Mouse (Mus musculus): ENCODE measurements at regions not wholly inside any gene's neighbourhood (a gene's known extent, or its start where the extent isn't known, plus 50 kb on each side); places are given as distances from the start of the nearest gene placed in this dataset.

GRCm38 (mm10) chr8:10931266-10931665, 77.0 kb downstream of the Irs2 start:
- no peak for DNase-seq (ENCODE audit: low spot score in 2 of 2)

GRCm38 (mm10) chr8:10928836-10929235, 79.4 kb downstream of the Irs2 start:
- DNase-seq (ENCODE audit: low spot score in 2 of 2), result no peak

- DNase-seq (ENCODE audit: low spot score in 2 of 2), result no peak
Measured at GRCm38 (mm10) chr8:10928342-10928794, 79.9 kb downstream of the Irs2 start.

- no peak for DNase-seq (ENCODE audit: low spot score in 2 of 2)
Measured at GRCm38 (mm10) chr8:10927187-10927586, 81.1 kb downstream of the Irs2 start.

GRCm38 (mm10) chr8:10926518-10926915, 81.7 kb downstream of the Irs2 start:
- no peak for DNase-seq (ENCODE audit: low spot score in 2 of 2)

- DNase-seq (ENCODE audit: low spot score in 2 of 2), result no peak
Measured at GRCm38 (mm10) chr8:10925582-10926517, 82.4 kb downstream of the Irs2 start.

- peak; percentile 29 to 35 for DNase-seq (ENCODE audit: low spot score in 2 of 2)
Measured at GRCm38 (mm10) chr8:10924526-10925199, 83.6 kb downstream of the Irs2 start.

GRCm38 (mm10) chr8:10924001-10924490, 84.2 kb downstream of the Irs2 start:
- no peak for DNase-seq (ENCODE audit: low spot score in 2 of 2)

- no peak for DNase-seq (ENCODE audit: low spot score in 2 of 2)
Measured at GRCm38 (mm10) chr8:10923071-10924000, 84.9 kb downstream of the Irs2 start.

- DNase-seq (ENCODE audit: low spot score in 2 of 2), result no peak
Measured at GRCm38 (mm10) chr8:10922209-10923030, 85.8 kb downstream of the Irs2 start.

- DNase-seq (ENCODE audit: low spot score in 2 of 2), result no peak
Measured at GRCm38 (mm10) chr8:10921439-10922191, 86.6 kb downstream of the Irs2 start.

GRCm38 (mm10) chr8:10919620-10920019, 88.6 kb downstream of the Irs2 start:
- no peak for DNase-seq (ENCODE audit: low spot score in 2 of 2)

- no peak for DNase-seq (ENCODE audit: low spot score in 2 of 2)
Measured at GRCm38 (mm10) chr8:10918403-10919035, 89.7 kb downstream of the Irs2 start.

GRCm38 (mm10) chr8:10914616-10915015, 93.6 kb downstream of the Irs2 start:
- DNase-seq (ENCODE audit: low spot score in 2 of 2), result no peak

GRCm38 (mm10) chr8:10912436-10912835, 95.8 kb downstream of the Irs2 start:
- DNase-seq (ENCODE audit: low spot score in 2 of 2), result no peak

GRCm38 (mm10) chr8:10911371-10911770, 96.9 kb downstream of the Irs2 start:
- DNase-seq (ENCODE audit: low spot score in 2 of 2), result no peak

GRCm38 (mm10) chr8:10910954-10911353, 97.3 kb downstream of the Irs2 start:
- DNase-seq (ENCODE audit: low spot score in 2 of 2), result no peak

- no peak for DNase-seq (ENCODE audit: low spot score in 2 of 2)
Measured at GRCm38 (mm10) chr8:10910244-10910872, 97.9 kb downstream of the Irs2 start.

- DNase-seq (ENCODE audit: low spot score in 2 of 2), result no peak
Measured at GRCm38 (mm10) chr8:10909155-10909554, 99.1 kb downstream of the Irs2 start.
